Mouse (Mus musculus) lung, embryonic 15.5 days (tissue): Measurements from ENCODE around the gene Arfgap2. TPM values are rescaled to one million over a fixed set of nuclear protein-coding genes. Genes with fewer than 3 reads are reported as not detected.

ENCODE experiments used
- ATAC-seq: fragments of 200-750 bp; cut with Nextera tagmentation; 2 replicates; pipeline ENCODE4 v1.8.0; 2017; ENCODE audit warnings: moderate number of reproducible peaks, borderline replicate concordance; ENCODE audit not compliant: low FRiP score, low TSS enrichment; ENCODE audit errors: extremely low read depth
- H3K27ac ChIP-seq: fragments of 300-500 bp; sonication (generic); 2 replicates; pipeline ENCODE4 v1.5.1; 2015; ENCODE audit warnings: moderate library complexity, mild to moderate bottlenecking, inconsistent platforms
- H3K27me3 ChIP-seq: fragments of 300-500 bp; sonication (generic); 2 replicates; pipeline ENCODE4 v1.6.1; 2015; ENCODE audit warnings: inconsistent platforms
- H3K36me3 ChIP-seq: fragments of 300-500 bp; sonication (generic); 2 replicates; pipeline ENCODE4 v1.6.1; 2015; ENCODE audit warnings: inconsistent platforms
- H3K4me1 ChIP-seq: fragments of 300-500 bp; sonication (generic); 2 replicates; pipeline ENCODE4 v1.6.1; 2015; ENCODE audit warnings: inconsistent platforms
- H3K4me2 ChIP-seq: fragments of 300-500 bp; sonication (generic); 2 replicates; pipeline ENCODE4 v1.6.1; 2015; ENCODE audit warnings: inconsistent platforms, mild to moderate bottlenecking, moderate library complexity
- H3K4me3 ChIP-seq: fragments of 300-500 bp; sonication (generic); 2 replicates; pipeline ENCODE4 v1.5.1; 2015; ENCODE audit warnings: mild to moderate bottlenecking, inconsistent platforms
- H3K9ac ChIP-seq: fragments of 300-500 bp; sonication (generic); 2 replicates; pipeline ENCODE4 v1.6.1; 2015; ENCODE audit warnings: inconsistent platforms
- H3K9me3 ChIP-seq: fragments of 300-500 bp; sonication (generic); 2 replicates; pipeline ENCODE4 v1.6.1; 2016; ENCODE audit warnings: inconsistent platforms
- WGBS: fragments of 180-500 bp; shearing (Covaris S2); methylation state at CpG from one replicate; pipeline ENCODE4 v1.1.7; 2015; 5-methylcytosine and 5-hydroxymethylcytosine counted together
- polyA plus RNA-seq: library from polyadenylated mRNA; unstranded; fragments of >200 nt; fragmentation: Nextera tagmentation; extraction: Ambion mirVana; gene quantifications from 2 replicates; pipeline ENCODE4 v1.2.1, GENCODE M21; 2015

Arfgap2 gene
- polyA plus RNA-seq, 1 experiment from 2014 or later, result 93.0 TPM

- 82% methylated on average over 3 of the region's 3 CpGs for WGBS
- H3K4me2 ChIP-seq, result no peak overlapping the region
- H3K27ac ChIP-seq, result no peak overlapping the region
- no peaks in the 10 kb centered on the region for H3K27me3 ChIP-seq
- H3K4me1 ChIP-seq, result peaks cover 16% of the 10 kb centered on the region
- H3K9me3 ChIP-seq, result no peaks in the 10 kb centered on the region
- H3K4me3 ChIP-seq, result no peak overlapping the region
- ATAC-seq, result no peak
- H3K9ac ChIP-seq, result no peak overlapping the region
- no peaks in the 10 kb centered on the region for H3K36me3 ChIP-seq
These were observed 29.5 kb downstream of the Arfgap2 start for GRCm38 (mm10) chr2:91294226-91294625.

GRCm38 (mm10) chr2:91295895-91296294 is 31.1 kb downstream of the Arfgap2 start:
- WGBS, result 83% methylated on average over 5 of the region's 5 CpGs
- H3K4me1 ChIP-seq, result peaks cover 20% of the 10 kb centered on the region
- H3K27ac ChIP-seq, result no peak overlapping the region
- H3K36me3 ChIP-seq, result no peaks in the 10 kb centered on the region
- no peaks in the 10 kb centered on the region for H3K9me3 ChIP-seq
- no peak overlapping the region for H3K4me3 ChIP-seq
- no peak overlapping the region for H3K9ac ChIP-seq
- no peak for ATAC-seq
- H3K27me3 ChIP-seq, result no peaks in the 10 kb centered on the region
- no peak overlapping the region for H3K4me2 ChIP-seq

- Histone ChIP-seq H3K4me3 (no peak overlapping the region), H3K9ac (no peak overlapping the region), H3K36me3 (no peaks in the 10 kb centered on the region), H3K4me1 (peaks cover 13% of the 10 kb centered on the region; the same call in 1 of the 2 replicates), H3K4me2 (no peak overlapping the region), H3K9me3 (no peaks in the 10 kb centered on the region), H3K27ac (peak overlapping the region; percentile 59), H3K27me3 (no peaks in the 10 kb centered on the region)
- 27% methylated on average over 3 of the region's 3 CpGs for WGBS
- peak; percentile 44; the same call in 1 of the 2 replicates for ATAC-seq
These were observed 34.4 kb downstream of the Arfgap2 start for GRCm38 (mm10) chr2:91299156-91299555.

- H3K4me3 ChIP-seq, result no peak overlapping the region
- H3K27ac ChIP-seq, result no peak overlapping the region
- no peaks in the 10 kb centered on the region for H3K9me3 ChIP-seq
- no peaks in the 10 kb centered on the region for H3K36me3 ChIP-seq
- peaks cover 13% of the 10 kb centered on the region; the same call in 1 of the 2 replicates for H3K4me1 ChIP-seq
- no peaks in the 10 kb centered on the region for H3K27me3 ChIP-seq
- no peak for ATAC-seq
- no peak overlapping the region for H3K4me2 ChIP-seq
- no peak overlapping the region for H3K9ac ChIP-seq
- WGBS, result 78% methylated on average over 2 of the region's 2 CpGs
These were observed 36.0 kb downstream of the Arfgap2 start for GRCm38 (mm10) chr2:91300784-91301183.

GRCm38 (mm10) chr2:91301836-91302235 is 37.1 kb downstream of the Arfgap2 start:
- no peak overlapping the region for H3K9ac ChIP-seq
- ATAC-seq, result no peak
- no peak overlapping the region for H3K4me3 ChIP-seq
- no peaks in the 10 kb centered on the region for H3K9me3 ChIP-seq
- no peak overlapping the region for H3K27ac ChIP-seq
- H3K4me2 ChIP-seq, result no peak overlapping the region
- H3K27me3 ChIP-seq, result no peaks in the 10 kb centered on the region
- no peaks in the 10 kb centered on the region for H3K36me3 ChIP-seq
- H3K4me1 ChIP-seq, result peaks cover 13% of the 10 kb centered on the region; the same call in 1 of the 2 replicates
- 60% methylated on average over 2 of the region's 2 CpGs for WGBS

- Histone ChIP-seq H3K27me3 (no peaks in the 10 kb centered on the region), H3K4me3 (no peak overlapping the region), H3K27ac (no peak overlapping the region), H3K9ac (no peak overlapping the region), H3K4me1 (peaks cover 13% of the 10 kb centered on the region; the same call in 1 of the 2 replicates), H3K36me3 (no peaks in the 10 kb centered on the region), H3K4me2 (no peak overlapping the region), H3K9me3 (no peaks in the 10 kb centered on the region)
- 41% methylated on average over 3 of the region's 3 CpGs for WGBS
- ATAC-seq, result no peak
These were observed 38.1 kb downstream of the Arfgap2 start for GRCm38 (mm10) chr2:91302845-91303244.

GRCm38 (mm10) chr2:91305926-91306325 is 41.2 kb downstream of the Arfgap2 start:
- WGBS, result 88% methylated on average over 9 of the region's 9 CpGs
- H3K4me2 ChIP-seq, result no peak overlapping the region
- ATAC-seq, result no peak

GRCm38 (mm10) chr2:91306589-91306988 is 41.8 kb downstream of the Arfgap2 start:
- H3K9me3 ChIP-seq, result no peaks in the 10 kb centered on the region
- H3K9ac ChIP-seq, result no peak overlapping the region
- H3K36me3 ChIP-seq, result no peaks in the 10 kb centered on the region
- H3K4me3 ChIP-seq, result no peak overlapping the region
- H3K4me1 ChIP-seq, result peaks cover 9% of the 10 kb centered on the region
- H3K27me3 ChIP-seq, result no peaks in the 10 kb centered on the region
- no peak overlapping the region for H3K4me2 ChIP-seq
- no peak overlapping the region for H3K27ac ChIP-seq
- no peak for ATAC-seq

More at GRCm38 (mm10) chr2:91305926-91306325, 41.2 kb downstream of the Arfgap2 start:
- Histone ChIP-seq H3K27me3 (no peaks in the 10 kb centered on the region), H3K36me3 (no peaks in the 10 kb centered on the region), H3K4me1 (peaks cover 11% of the 10 kb centered on the region), H3K27ac (no peak overlapping the region), H3K9me3 (no peaks in the 10 kb centered on the region), H3K4me3 (no peak overlapping the region), H3K9ac (no peak overlapping the region)

- H3K9me3 ChIP-seq, result no peaks in the 10 kb centered on the region
- no peak overlapping the region for H3K4me3 ChIP-seq
- H3K27ac ChIP-seq, result no peak overlapping the region
- no peak overlapping the region for H3K9ac ChIP-seq
- H3K36me3 ChIP-seq, result no peaks in the 10 kb centered on the region
- H3K27me3 ChIP-seq, result no peaks in the 10 kb centered on the region
- WGBS, result 20% methylated on average over 5 of the region's 5 CpGs
- no peak for ATAC-seq
- H3K4me1 ChIP-seq, result peaks cover 19% of the 10 kb centered on the region
- H3K4me2 ChIP-seq, result no peak overlapping the region
These were observed 43.9 kb downstream of the Arfgap2 start for GRCm38 (mm10) chr2:91308680-91309079.

GRCm38 (mm10) chr2:91309546-91309945 is 44.8 kb downstream of the Arfgap2 start:
- Histone ChIP-seq H3K9ac (no peak overlapping the region), H3K9me3 (no peaks in the 10 kb centered on the region), H3K4me1 (peaks cover 20% of the 10 kb centered on the region), H3K4me2 (no peak overlapping the region), H3K27me3 (no peaks in the 10 kb centered on the region), H3K27ac (no peak overlapping the region), H3K4me3 (no peak overlapping the region), H3K36me3 (no peaks in the 10 kb centered on the region)
- ATAC-seq, result no peak
- WGBS, result 74% methylated on average over 3 of the region's 3 CpGs

GRCm38 (mm10) chr2:91312578-91313311 is 48.0 kb downstream of the Arfgap2 start:
- no peak overlapping the region for H3K4me3 ChIP-seq

GRCm38 (mm10) chr2:91314184-91314583 is 49.4 kb downstream of the Arfgap2 start:
- no peaks in the 10 kb centered on the region for H3K9me3 ChIP-seq
- H3K27ac ChIP-seq, result 0 out of 2 replicates have a peak overlapping the region, but pooled peaks have one; percentile 76
- no peak overlapping the region for H3K4me3 ChIP-seq
- no peak overlapping the region for H3K4me2 ChIP-seq
- no peak for ATAC-seq
- no peaks in the 10 kb centered on the region for H3K36me3 ChIP-seq
- H3K4me1 ChIP-seq, result peaks cover 14% of the 10 kb centered on the region
- no peak overlapping the region for H3K9ac ChIP-seq
- H3K27me3 ChIP-seq, result no peaks in the 10 kb centered on the region
- 33% methylated on average over 7 of the region's 7 CpGs for WGBS

More at GRCm38 (mm10) chr2:91312578-91313311, 48.0 kb downstream of the Arfgap2 start:
- ATAC-seq, result peak; percentile 78
- peaks cover 20% of the 10 kb centered on the region for H3K4me1 ChIP-seq
- no peaks in the 10 kb centered on the region for H3K27me3 ChIP-seq
- no peak overlapping the region for H3K4me2 ChIP-seq
- H3K27ac ChIP-seq, result peak overlapping the region; percentile 76
- no peak overlapping the region for H3K9ac ChIP-seq
- H3K9me3 ChIP-seq, result no peaks in the 10 kb centered on the region
- WGBS, result 31% methylated on average over 10 of the region's 10 CpGs
- no peaks in the 10 kb centered on the region for H3K36me3 ChIP-seq
